Mouse (Mus musculus) liver, embryonic 16.5 days (tissue): ENCODE results near the gene Cebpa. TPM values are rescaled to one million over a fixed set of nuclear protein-coding genes. Genes with fewer than 3 reads are reported as not detected.

ENCODE experiments used
- ATAC-seq: fragments of 200-750 bp; cut with Nextera tagmentation; 2 replicates; pipeline ENCODE4 v1.8.0; 2017; ENCODE audit warnings: low read depth, mild to moderate bottlenecking, moderate number of reproducible peaks, moderate library complexity
- H3K27ac ChIP-seq: fragments of 300-500 bp; sonication (generic); 2 replicates; pipeline ENCODE4 v1.5.1; 2014; ENCODE audit warnings: mild to moderate bottlenecking, low read length
- H3K27me3 ChIP-seq: fragments of 300-500 bp; sonication (generic); 2 replicates; pipeline ENCODE4 v1.6.1; 2014; ENCODE audit warnings: low read depth, low read length, mixed read lengths; ENCODE audit not compliant: control insufficient read depth, insufficient read depth
- H3K36me3 ChIP-seq: fragments of 300-500 bp; sonication (generic); 2 replicates; pipeline ENCODE4 v1.6.1; 2014; ENCODE audit warnings: mild to moderate bottlenecking; ENCODE audit not compliant: control insufficient read depth, insufficient read depth
- H3K4me1 ChIP-seq: fragments of 300-500 bp; sonication (generic); 2 replicates; pipeline ENCODE4 v1.6.1; 2014; ENCODE audit warnings: low read depth, low read length, mixed read lengths; ENCODE audit not compliant: control insufficient read depth
- H3K4me2 ChIP-seq: fragments of 300-500 bp; sonication (generic); 2 replicates; pipeline ENCODE4 v1.6.1; 2014; ENCODE audit warnings: low read depth, low read length, mixed read lengths
- H3K4me3 ChIP-seq: fragments of 300-500 bp; sonication (generic); 2 replicates; pipeline ENCODE4 v1.5.1; 2014; ENCODE audit warnings: low read depth, mild to moderate bottlenecking, low read length
- H3K9ac ChIP-seq: fragments of 300-500 bp; sonication (generic); 2 replicates; pipeline ENCODE4 v1.6.1; 2014; ENCODE audit warnings: low read depth, low read length
- H3K9me3 ChIP-seq: fragments of 300-500 bp; sonication (generic); replicated peaks from 2 replicates; pipeline ENCODE4 v1.6.1; 2016; ENCODE audit warnings: low read length; ENCODE audit not compliant: control insufficient read depth
- WGBS: fragments of 180-500 bp; shearing (Covaris S2); extraction: QIAGEN DNeasy Blood & Tissue Kit; methylation state at CpG from one replicate; pipeline ENCODE4 v1.1.7; 2014; ENCODE audit not compliant: insufficient replicate concordance; 5-methylcytosine and 5-hydroxymethylcytosine counted together
- polyA plus RNA-seq: library from polyadenylated mRNA; unstranded; fragments of >200 nt; fragmentation: Nextera tagmentation; extraction: Ambion mirVana; gene quantifications from 2 replicates; pipeline ENCODE4 v1.2.1, GENCODE M21; 2015

Cebpa gene
- polyA plus RNA-seq, result 6.8 and 9.1 TPM in 2 replicates

- Histone ChIP-seq H3K27me3 (peaks cover 46% of the 10 kb centered on the region), H3K9ac (peak within 1 kb of the TSS; percentile 67), H3K4me1 (peaks cover 5% of the 10 kb centered on the region), H3K4me3 (peak within 1 kb of the TSS; percentile 63), H3K4me2 (peak within 1 kb of the TSS; percentile 64), H3K9me3 (no peaks in the 10 kb centered on the region), H3K27ac (peak within 1 kb of the TSS; percentile 86), H3K36me3 (no peaks in the 10 kb centered on the region)
- WGBS, result 0% methylated on average over 49 of the region's 50 CpGs
- ATAC-seq, result peak; percentile 84
Observed at GRCm38 (mm10) chr7:35118841-35119413, at the start of gene Cebpa. Gene Cebpa, plus strand, starts transcription at chr7:35119293.

DNA sequence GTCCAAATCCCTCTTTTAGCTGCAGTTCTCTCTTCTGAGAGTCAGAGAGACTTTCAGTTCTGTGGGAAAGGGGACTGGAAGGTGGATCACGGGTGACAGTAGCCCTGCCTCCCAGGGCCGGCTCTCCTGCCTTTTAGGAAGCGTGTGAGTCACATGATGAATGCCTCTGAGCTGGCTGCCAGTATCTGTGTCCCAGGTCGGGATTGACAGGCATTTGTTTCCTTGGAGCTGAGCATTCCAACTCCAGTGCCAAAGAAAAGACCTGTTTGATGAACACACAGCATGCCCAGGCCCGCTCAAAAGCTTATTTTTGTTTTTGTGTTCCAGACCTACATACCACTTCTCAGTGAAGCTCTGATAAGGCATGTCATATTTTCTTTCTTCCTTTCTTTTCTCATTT lies 42.4 kb upstream of the Cebpa start:
- Histone ChIP-seq H3K4me3 (no peak overlapping the region), H3K27me3 (no peaks in the 10 kb centered on the region), H3K27ac (no peak overlapping the region), H3K36me3 (no peaks in the 10 kb centered on the region), H3K4me2 (no peak overlapping the region), H3K9ac (no peak overlapping the region), H3K9me3 (no peaks in the 10 kb centered on the region), H3K4me1 (no peaks in the 10 kb centered on the region; the same call in 1 of the 2 replicates)
- no peak for ATAC-seq
- 45% methylated on average over 5 of the region's 5 CpGs for WGBS

GRCm38 (mm10) chr7:35080843-35081338 lies 38.2 kb upstream of the Cebpa start:
- H3K4me1 ChIP-seq, result peaks cover 2% of the 10 kb centered on the region; the same call in 1 of the 2 replicates
- no peaks in the 10 kb centered on the region; the same call in 1 of the 2 replicates for H3K27me3 ChIP-seq
- H3K4me2 ChIP-seq, result peak overlapping the region; percentile 33
- H3K4me3 ChIP-seq, result peak overlapping the region; percentile 19; the same call in 1 of the 2 replicates
- H3K27ac ChIP-seq, result peak overlapping the region; percentile 57
- H3K9ac ChIP-seq, result peak overlapping the region; percentile 16; the same call in 1 of the 2 replicates
- 7% methylated on average over 10 of the region's 10 CpGs for WGBS
- no peaks in the 10 kb centered on the region for H3K9me3 ChIP-seq
- ATAC-seq, result peak; percentile 75
- H3K36me3 ChIP-seq, result no peaks in the 10 kb centered on the region

GRCm38 (mm10) chr7:35081406-35082104 lies 37.5 kb upstream of the Cebpa start:
- peaks cover 3% of the 10 kb centered on the region; the same call in 1 of the 2 replicates for H3K27me3 ChIP-seq
- no peaks in the 10 kb centered on the region for H3K36me3 ChIP-seq
- H3K9ac ChIP-seq, result no peak overlapping the region
- peak overlapping the region; percentile 33 for H3K4me2 ChIP-seq
- no peaks in the 10 kb centered on the region for H3K9me3 ChIP-seq
- no peak overlapping the region for H3K4me3 ChIP-seq
- ATAC-seq, result 0 out of 2 replicates have a peak, but pooled peaks have one; percentile 33
- peak overlapping the region; percentile 57 for H3K27ac ChIP-seq
- 49% methylated on average over 9 of the region's 9 CpGs for WGBS
- H3K4me1 ChIP-seq, result peaks cover 2% of the 10 kb centered on the region; the same call in 1 of the 2 replicates

GRCm38 (mm10) chr7:35084565-35085360 lies 34.3 kb upstream of the Cebpa start:
- no peak overlapping the region for H3K4me3 ChIP-seq
- peaks cover 3% of the 10 kb centered on the region; the same call in 1 of the 2 replicates for H3K27me3 ChIP-seq
- H3K36me3 ChIP-seq, result no peaks in the 10 kb centered on the region
- no peak overlapping the region for H3K27ac ChIP-seq
- H3K4me2 ChIP-seq, result no peak overlapping the region
- peaks cover 2% of the 10 kb centered on the region for H3K4me1 ChIP-seq
- no peak overlapping the region for H3K9ac ChIP-seq
- WGBS, result 41% methylated on average over 12 of the region's 12 CpGs
- ATAC-seq, result no peak
- H3K9me3 ChIP-seq, result no peaks in the 10 kb centered on the region

DNA sequence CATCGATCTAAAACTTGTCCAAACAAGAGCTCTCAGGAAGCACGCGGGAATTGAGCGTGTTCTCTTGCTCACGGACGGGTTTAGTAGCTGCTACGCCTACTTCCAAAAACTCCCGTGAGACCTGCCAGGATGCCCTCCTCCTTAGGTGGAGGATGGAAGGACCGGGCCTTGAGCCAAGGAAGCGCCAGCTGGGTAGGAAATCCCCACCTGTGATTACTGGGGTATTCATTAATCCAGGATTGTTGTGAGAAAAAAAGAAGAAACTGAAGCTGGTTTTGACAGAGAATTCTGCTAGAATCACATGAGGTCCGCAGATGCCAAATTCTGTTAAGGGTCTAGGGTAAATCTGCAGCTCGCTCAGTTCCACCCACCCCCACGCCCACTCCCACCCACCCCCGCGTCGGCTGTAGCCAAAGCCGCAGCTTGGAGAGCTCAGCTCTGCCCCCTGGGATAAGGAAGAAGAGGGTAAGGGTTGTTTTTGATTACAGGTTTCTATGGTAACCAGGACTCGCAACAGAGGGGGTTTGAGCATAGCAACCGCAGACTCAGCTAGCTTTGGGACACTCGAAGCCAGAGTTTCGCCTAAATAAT lies 32.7 kb upstream of the Cebpa start:
- ATAC-seq, result peak; percentile 35; the same call in 1 of the 2 replicates
- Histone ChIP-seq H3K36me3 (no peaks in the 10 kb centered on the region), H3K4me2 (peak overlapping the region; percentile 57), H3K27me3 (peaks cover 3% of the 10 kb centered on the region; the same call in 1 of the 2 replicates), H3K4me3 (peak overlapping the region; percentile 42), H3K27ac (no peak overlapping the region), H3K4me1 (peaks cover 2% of the 10 kb centered on the region), H3K9me3 (no peaks in the 10 kb centered on the region), H3K9ac (peak overlapping the region; percentile 22; the same call in 1 of the 2 replicates)
- 2% methylated on average over 21 of the region's 21 CpGs for WGBS

DNA sequence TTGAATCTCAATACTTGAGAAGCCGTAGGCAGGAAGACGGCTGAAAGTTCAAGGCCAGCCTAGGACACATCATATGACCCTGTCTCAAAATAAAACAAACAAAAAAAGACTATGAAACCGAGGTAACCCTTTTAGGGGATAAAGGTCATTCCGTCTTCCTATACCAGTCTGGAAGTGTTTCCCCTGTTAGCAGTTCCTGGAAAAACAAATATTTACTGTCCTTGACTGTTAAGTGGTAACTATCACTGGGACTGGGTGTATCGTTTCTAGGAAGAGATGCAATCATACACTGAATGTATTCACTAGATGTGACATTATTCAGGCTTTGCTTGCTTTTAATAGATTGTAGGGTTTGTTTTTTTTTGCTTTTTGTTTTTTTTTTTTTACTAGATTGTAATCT lies 28.5 kb upstream of the Cebpa start:
- H3K36me3 ChIP-seq, result no peaks in the 10 kb centered on the region
- peak; percentile 76 for ATAC-seq
- 56% methylated on average over 5 of the region's 5 CpGs for WGBS
- no peak overlapping the region for H3K9ac ChIP-seq
- peaks cover 3% of the 10 kb centered on the region; the same call in 1 of the 2 replicates for H3K27me3 ChIP-seq
- no peak overlapping the region for H3K4me3 ChIP-seq
- H3K4me2 ChIP-seq, result no peak overlapping the region
- no peak overlapping the region for H3K27ac ChIP-seq
- peaks cover 5% of the 10 kb centered on the region for H3K4me1 ChIP-seq
- no peaks in the 10 kb centered on the region for H3K9me3 ChIP-seq

GRCm38 (mm10) chr7:35094975-35095678 lies 24.0 kb upstream of the Cebpa start:
- Histone ChIP-seq H3K27ac (no peak overlapping the region), H3K4me2 (no peak overlapping the region), H3K4me3 (no peak overlapping the region), H3K9me3 (no peaks in the 10 kb centered on the region), H3K9ac (no peak overlapping the region), H3K27me3 (no peaks in the 10 kb centered on the region), H3K4me1 (peaks cover 3% of the 10 kb centered on the region; the same call in 1 of the 2 replicates), H3K36me3 (no peaks in the 10 kb centered on the region)
- no peak for ATAC-seq
- WGBS, result 56% methylated on average over 9 of the region's 9 CpGs
